Mouse (Mus musculus): Measurements from ENCODE around the gene Tgm6. TPM values are rescaled to one million over a fixed set of nuclear protein-coding genes. Genes with fewer than 3 reads are reported as not detected.
A peak's percentile ranks its signal among the peaks of the same experiment; 100 is the strongest.

The Tgm6 gene
- polyA plus RNA-seq, 1 experiment from 2014 or later, result not detected

GRCm38 (mm10) chr2:130146089-130146668 lies 34.0 kb downstream of the Tgm6 start:
- Histone ChIP-seq H3K4me2 (no peak overlapping the region), H3K4me3 (no peak overlapping the region), H3K9me3 (no peaks in the 10 kb centered on the region), H3K36me3 (no peaks in the 10 kb centered on the region), H3K27ac (replicated peaks) (no peak overlapping the region), H3K4me1 (no peaks in the 10 kb centered on the region), H3K9ac (no peak overlapping the region), H3K27me3 (replicated peaks) (no peaks in the 10 kb centered on the region)
- no peak for ATAC-seq (ENCODE audit: extremely low read depth, insufficient number of reproducible peaks, low FRiP score, low TSS enrichment)
- WGBS, result 69% methylated on average over 5 of the region's 5 CpGs

DNA sequence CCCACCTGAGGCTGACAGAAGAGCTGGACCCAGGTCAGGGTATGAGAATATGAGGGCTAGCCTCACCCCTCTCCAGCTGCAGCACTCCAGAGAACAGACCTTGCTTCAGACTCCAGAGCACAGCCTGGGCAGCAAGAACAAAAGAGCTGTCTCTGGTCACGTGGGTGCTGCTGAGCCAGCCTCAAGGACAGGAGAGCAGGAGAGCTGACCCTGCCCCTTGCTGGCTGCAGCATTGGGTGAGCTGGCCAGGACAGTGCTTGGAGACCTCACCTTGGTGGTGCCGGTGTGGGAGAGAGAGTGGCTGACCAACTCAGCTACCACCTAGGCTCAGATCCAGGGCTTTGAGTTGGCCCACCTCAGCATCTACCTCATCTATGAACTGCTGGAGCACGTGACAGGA lies 43.0 kb downstream of the Tgm6 start:
- Histone ChIP-seq H3K9ac (no peak overlapping the region), H3K4me3 (no peak overlapping the region), H3K27me3 (replicated peaks) (no peaks in the 10 kb centered on the region), H3K4me2 (no peak overlapping the region), H3K9me3 (no peaks in the 10 kb centered on the region), H3K4me1 (no peaks in the 10 kb centered on the region), H3K27ac (replicated peaks) (no peak overlapping the region), H3K36me3 (no peaks in the 10 kb centered on the region)
- ATAC-seq (ENCODE audit: extremely low read depth, insufficient number of reproducible peaks, low FRiP score, low TSS enrichment), result no peak
- 79% methylated on average over 3 of the region's 3 CpGs for WGBS

- no peaks in the 10 kb centered on the region for H3K9me3 ChIP-seq
- no peak overlapping the region for H3K4me2 ChIP-seq
- H3K27me3 ChIP-seq (replicated peaks), result no peaks in the 10 kb centered on the region
- no peak overlapping the region for H3K27ac ChIP-seq (replicated peaks)
- no peak overlapping the region for H3K4me3 ChIP-seq
- no peak for ATAC-seq (ENCODE audit: extremely low read depth, insufficient number of reproducible peaks, low FRiP score, low TSS enrichment)
- H3K9ac ChIP-seq, result no peak overlapping the region
- H3K36me3 ChIP-seq, result no peaks in the 10 kb centered on the region
- H3K4me1 ChIP-seq, result no peaks in the 10 kb centered on the region
These were observed 43.6 kb downstream of the Tgm6 start for GRCm38 (mm10) chr2:130155851-130156250.

- Histone ChIP-seq H3K36me3 (0 out of 2 replicates have a peak, but pooled peaks cover 3% of the 10 kb centered on the region), H3K4me2 (no peak overlapping the region), H3K4me3 (no peak overlapping the region), H3K9ac (no peak overlapping the region), H3K9me3 (no peaks in the 10 kb centered on the region), H3K4me1 (no peaks in the 10 kb centered on the region), H3K27ac (replicated peaks) (no peak overlapping the region), H3K27me3 (replicated peaks) (no peaks in the 10 kb centered on the region)
- ATAC-seq (ENCODE audit: extremely low read depth, insufficient number of reproducible peaks, low FRiP score, low TSS enrichment), result no peak
- 57% methylated on average over 14 of the region's 14 CpGs for WGBS
These were observed 45.2 kb downstream of the Tgm6 start for GRCm38 (mm10) chr2:130157231-130158087.

DNA sequence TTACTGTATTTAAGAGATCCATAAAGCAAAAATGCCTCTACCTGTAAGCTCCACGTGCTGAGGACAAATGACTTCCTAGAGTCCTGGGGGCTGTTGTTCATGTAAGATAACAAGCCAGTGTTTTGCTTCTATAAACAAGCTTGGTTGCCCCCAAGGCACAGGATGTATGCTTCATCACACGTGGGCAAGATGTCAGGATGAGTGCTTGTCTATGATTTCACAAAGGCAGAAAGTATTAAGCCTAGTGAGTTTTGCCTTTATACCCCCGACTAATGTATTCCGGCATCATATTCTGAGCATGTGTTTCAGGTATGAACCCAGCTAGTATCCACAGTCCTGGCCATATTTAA lies 45.8 kb downstream of the Tgm6 start:
- no peaks in the 10 kb centered on the region for H3K9me3 ChIP-seq
- no peak overlapping the region for H3K4me3 ChIP-seq
- H3K36me3 ChIP-seq, result peaks cover 7% of the 10 kb centered on the region; the same call in 1 of the 2 replicates
- WGBS, result 57% methylated on average over 4 of the region's 4 CpGs
- H3K9ac ChIP-seq, result no peak overlapping the region
- H3K27me3 ChIP-seq (replicated peaks), result no peaks in the 10 kb centered on the region
- no peak overlapping the region for H3K27ac ChIP-seq (replicated peaks)
- H3K4me1 ChIP-seq, result no peaks in the 10 kb centered on the region
- no peak for ATAC-seq (ENCODE audit: extremely low read depth, insufficient number of reproducible peaks, low FRiP score, low TSS enrichment)
- H3K4me2 ChIP-seq, result no peak overlapping the region

DNA sequence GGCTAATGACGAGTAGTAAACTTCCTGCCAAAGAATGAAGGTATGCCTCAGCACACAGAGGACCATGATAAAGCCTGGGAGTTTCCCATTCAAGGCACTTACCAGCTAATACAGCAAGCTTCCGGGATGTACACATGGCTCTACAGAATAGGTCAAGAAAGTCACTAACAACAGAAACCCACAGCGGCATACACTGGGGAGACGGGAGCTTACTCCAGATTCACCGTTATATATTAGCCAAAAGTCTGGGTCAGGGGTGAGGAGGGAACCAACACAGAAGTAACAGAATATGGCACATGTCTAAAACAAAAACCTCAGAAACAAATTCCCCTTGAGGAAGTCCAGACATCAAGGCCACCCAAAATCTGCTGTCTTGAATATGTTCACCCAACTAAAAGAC lies 50.5 kb downstream of the Tgm6 start:
- no peaks in the 10 kb centered on the region for H3K4me1 ChIP-seq
- H3K27me3 ChIP-seq (replicated peaks), result no peaks in the 10 kb centered on the region
- no peak overlapping the region for H3K9ac ChIP-seq
- peaks cover 25% of the 10 kb centered on the region for H3K36me3 ChIP-seq
- H3K4me2 ChIP-seq, result no peak overlapping the region
- H3K9me3 ChIP-seq, result no peaks in the 10 kb centered on the region
- ATAC-seq (ENCODE audit: extremely low read depth, insufficient number of reproducible peaks, low FRiP score, low TSS enrichment), result no peak
- 75% methylated on average over 5 of the region's 5 CpGs for WGBS
- no peak overlapping the region for H3K4me3 ChIP-seq
- H3K27ac ChIP-seq (replicated peaks), result no peak overlapping the region

GRCm38 (mm10) chr2:130166311-130167214 lies 54.3 kb downstream of the Tgm6 start:
- no peaks in the 10 kb centered on the region for H3K27me3 ChIP-seq (replicated peaks)
- H3K9ac ChIP-seq, result no peak overlapping the region
- H3K4me3 ChIP-seq, result no peak overlapping the region
- no peaks in the 10 kb centered on the region for H3K9me3 ChIP-seq
- no peak overlapping the region for H3K4me2 ChIP-seq
- no peak overlapping the region for H3K27ac ChIP-seq (replicated peaks)
- no peak for ATAC-seq (ENCODE audit: extremely low read depth, insufficient number of reproducible peaks, low FRiP score, low TSS enrichment)
- whole genome bisulfite sequencing, result 65% methylated on average over 9 of the region's 9 CpGs
- H3K36me3 ChIP-seq, result peaks cover 53% of the 10 kb centered on the region
- no peaks in the 10 kb centered on the region for H3K4me1 ChIP-seq

DNA sequence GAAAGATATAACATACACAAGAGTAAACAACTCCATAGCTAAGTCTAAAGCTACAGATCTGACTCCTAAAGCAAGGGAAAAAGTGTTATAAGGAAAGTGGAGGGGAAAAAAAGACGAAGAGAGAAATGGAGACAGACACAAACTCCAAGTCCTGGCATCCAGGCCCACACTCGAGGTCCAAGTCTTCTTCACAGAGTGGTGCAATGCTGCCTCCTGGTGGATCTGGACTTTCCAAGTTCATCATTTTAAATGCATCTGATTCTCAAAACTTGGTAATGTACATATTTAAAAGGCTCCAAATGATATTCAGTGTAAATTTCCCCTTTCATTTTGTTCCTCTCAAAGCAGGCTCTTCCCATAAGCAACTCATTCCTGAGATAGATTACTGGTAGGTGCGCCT lies 55.6 kb downstream of the Tgm6 start:
- 50% methylated on average over 3 of the region's 3 CpGs for WGBS
- Histone ChIP-seq H3K9me3 (no peaks in the 10 kb centered on the region), H3K4me2 (no peak overlapping the region)

GRCm38 (mm10) chr2:130171674-130172073 lies 59.5 kb downstream of the Tgm6 start:
- WGBS, result 83% methylated on average over 2 of the region's 2 CpGs
- Histone ChIP-seq H3K9me3 (no peaks in the 10 kb centered on the region), H3K27ac (replicated peaks) (no peak overlapping the region), H3K4me3 (no peak overlapping the region), H3K36me3 (peaks cover 85% of the 10 kb centered on the region), H3K27me3 (replicated peaks) (no peaks in the 10 kb centered on the region), H3K9ac (no peak overlapping the region), H3K4me2 (no peak overlapping the region), H3K4me1 (peaks cover 6% of the 10 kb centered on the region)
- no peak for ATAC-seq (ENCODE audit: extremely low read depth, insufficient number of reproducible peaks, low FRiP score, low TSS enrichment)

More for the DNA sequence above, 55.6 kb downstream of the Tgm6 start:
- Histone ChIP-seq H3K4me3 (no peak overlapping the region), H3K27ac (replicated peaks) (no peak overlapping the region), H3K36me3 (peaks cover 60% of the 10 kb centered on the region), H3K27me3 (replicated peaks) (no peaks in the 10 kb centered on the region), H3K9ac (no peak overlapping the region), H3K4me1 (no peaks in the 10 kb centered on the region)
- no peak for ATAC-seq (ENCODE audit: extremely low read depth, insufficient number of reproducible peaks, low FRiP score, low TSS enrichment)

DNA sequence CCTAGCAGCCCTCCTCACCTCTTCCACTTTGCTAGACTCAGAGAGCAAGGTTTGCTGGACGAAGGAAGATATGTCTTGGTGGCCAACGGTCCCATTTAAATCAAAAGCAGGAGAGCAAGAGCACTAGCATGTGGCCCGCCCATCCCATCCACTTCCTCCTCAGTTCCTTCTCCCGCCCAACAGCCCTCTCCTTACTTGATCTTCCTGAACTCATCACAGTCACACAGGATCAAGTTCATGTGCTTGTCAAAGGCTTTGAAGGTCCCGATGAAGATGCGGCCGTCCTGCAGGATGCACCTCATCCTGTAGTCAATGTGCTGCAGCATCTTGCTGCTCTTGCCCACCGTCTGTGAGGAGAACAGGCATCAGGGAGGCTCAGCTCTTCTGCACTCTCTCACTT lies 64.6 kb downstream of the Tgm6 start:
- H3K36me3 ChIP-seq, result peaks cover 52% of the 10 kb centered on the region
- peak overlapping the region; percentile 100 for H3K9ac ChIP-seq
- WGBS, result 71% methylated on average over 8 of the region's 8 CpGs
- H3K4me2 ChIP-seq, result peak overlapping the region; percentile 89
- H3K4me1 ChIP-seq, result peaks cover 25% of the 10 kb centered on the region
- no peaks in the 10 kb centered on the region for H3K9me3 ChIP-seq
- no peak overlapping the region for H3K27ac ChIP-seq (replicated peaks)
- ATAC-seq (ENCODE audit: extremely low read depth, insufficient number of reproducible peaks, low FRiP score, low TSS enrichment), result no peak
- H3K27me3 ChIP-seq (replicated peaks), result no peaks in the 10 kb centered on the region
- peak overlapping the region; percentile 100 for H3K4me3 ChIP-seq

DNA sequence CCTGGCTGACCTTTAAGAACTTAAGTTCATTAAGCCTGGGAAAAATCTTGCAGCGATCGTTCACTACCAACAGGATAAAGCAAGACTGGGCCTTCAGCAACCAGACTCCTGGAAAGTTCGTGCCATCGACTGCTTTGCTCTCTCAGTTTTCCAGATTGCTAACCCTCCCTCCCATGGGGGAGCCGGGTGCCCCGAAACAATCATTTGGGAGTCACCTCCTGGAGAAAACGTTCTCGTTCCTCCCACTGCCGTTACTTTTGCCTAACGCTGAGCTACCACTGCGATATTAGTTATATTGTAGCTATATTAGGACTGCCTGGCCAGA lies 66.1 kb downstream of the Tgm6 start:
- no peaks in the 10 kb centered on the region for H3K27me3 ChIP-seq (replicated peaks)
- peaks cover 25% of the 10 kb centered on the region for H3K4me1 ChIP-seq
- peak overlapping the region; percentile 96 for H3K27ac ChIP-seq (replicated peaks)
- no peak for ATAC-seq (ENCODE audit: extremely low read depth, insufficient number of reproducible peaks, low FRiP score, low TSS enrichment)
- 0% methylated on average over 11 of the region's 11 CpGs for WGBS
- H3K4me3 ChIP-seq, result peak overlapping the region; percentile 100
- H3K36me3 ChIP-seq, result peaks cover 37% of the 10 kb centered on the region
- H3K9me3 ChIP-seq, result 0 out of 2 replicates have a peak, but pooled peaks cover 4% of the 10 kb centered on the region
- peak overlapping the region; percentile 89 for H3K4me2 ChIP-seq
- peak overlapping the region; percentile 100 for H3K9ac ChIP-seq
